Mouse (Mus musculus) frontal cortex, postnatal 10 days (tissue): ENCODE results near the gene Srr.

Source experiments
- DNase-seq, 2 experiments: peaks; one replicate each; pipeline ENCODE4 v3.0.0; 2022; ENCODE audit warnings: low spot score in 2 of 2, mixed read lengths in 1 of 2

Srr gene

GRCm38 (mm10) chr11:74863471-74863870 lies 62.3 kb downstream of the Srr start:
- no peak for DNase-seq

- no peak for DNase-seq
Measured at GRCm38 (mm10) chr11:74862129-74862528, 63.6 kb downstream of the Srr start.

DNA sequence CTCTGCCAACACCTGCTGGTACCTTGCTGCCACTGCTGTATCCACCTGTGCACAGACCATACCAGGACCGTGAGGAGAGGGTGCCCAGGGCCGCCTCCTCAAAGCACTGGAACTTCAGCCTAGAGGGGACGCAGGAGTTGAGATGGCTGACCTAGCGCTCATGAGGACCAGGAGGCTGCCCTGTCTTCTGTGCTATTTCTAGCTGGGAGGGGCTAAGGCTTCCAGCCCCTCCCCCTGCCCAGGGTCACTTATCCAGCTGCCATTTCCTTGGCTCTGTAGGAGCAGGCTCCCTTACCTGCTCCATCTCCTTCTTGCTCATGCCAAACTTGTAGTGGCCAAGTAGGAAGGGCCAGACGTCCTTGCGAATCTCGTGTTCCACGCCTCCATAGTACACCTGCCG lies 68.0 kb downstream of the Srr start:
- DNase-seq: no peak
